Mouse (Mus musculus) embryonic facial prominence, embryonic 14.5 days (tissue): ENCODE measurements around the gene Hsdl2. TPM values are rescaled to one million over a fixed set of nuclear protein-coding genes. Genes with fewer than 3 reads are reported as not detected.

Experiments used
- ATAC-seq: fragments of 200-750 bp; cut with Nextera tagmentation; 2 replicates; pipeline ENCODE4 v1.8.0; 2017; ENCODE audit warnings: low read depth, moderate number of reproducible peaks, moderate TSS enrichment
- DNase-seq: peaks from one replicate; pipeline ENCODE4 v3.0.0-alpha.2; 2015; ENCODE audit warnings: low spot score
- H3K27ac ChIP-seq: fragments of 300-500 bp; sonication (generic); replicated peaks from 2 replicates; pipeline ENCODE4 v1.5.1; 2014; ENCODE audit warnings: low read depth, mild to moderate bottlenecking, low read length, moderate library complexity
- H3K27me3 ChIP-seq: fragments of 300-500 bp; sonication (generic); replicated peaks from 2 replicates; pipeline ENCODE4 v1.6.1; 2014; ENCODE audit warnings: low read length; ENCODE audit not compliant: control insufficient read depth, insufficient read depth
- H3K36me3 ChIP-seq: fragments of 300-500 bp; sonication (generic); 2 replicates; pipeline ENCODE4 v1.6.1; 2014; ENCODE audit warnings: low read length, mixed read lengths; ENCODE audit not compliant: control insufficient read depth, insufficient read depth
- H3K4me1 ChIP-seq: fragments of 300-500 bp; sonication (generic); 2 replicates; pipeline ENCODE4 v1.6.1; 2014; ENCODE audit warnings: antibody characterized with exemption, low read length; ENCODE audit not compliant: control insufficient read depth, insufficient read depth
- H3K4me2 ChIP-seq: fragments of 300-500 bp; sonication (generic); 2 replicates; pipeline ENCODE4 v1.6.1; 2014; ENCODE audit warnings: low read depth, mild to moderate bottlenecking, low read length, moderate library complexity, mixed read lengths
- H3K4me3 ChIP-seq: fragments of 300-500 bp; sonication (generic); 2 replicates; pipeline ENCODE4 v1.5.1; 2014; ENCODE audit warnings: low read depth, mild to moderate bottlenecking, low read length
- H3K9ac ChIP-seq: fragments of 300-500 bp; sonication (generic); 2 replicates; pipeline ENCODE4 v1.6.1; 2014; ENCODE audit warnings: low read depth, mild to moderate bottlenecking, low read length, moderate library complexity, mixed read lengths
- H3K9me3 ChIP-seq: fragments of 300-500 bp; sonication (generic); 2 replicates; pipeline ENCODE4 v1.6.1; 2016; ENCODE audit warnings: low read length; ENCODE audit not compliant: control insufficient read depth
- WGBS: fragments of 180-500 bp; shearing (Covaris S2); extraction: QIAGEN DNeasy Blood & Tissue Kit; methylation state at CpG from one replicate; pipeline ENCODE4 v1.1.7; 2014; 5-methylcytosine and 5-hydroxymethylcytosine counted together
- polyA plus RNA-seq: library from polyadenylated mRNA; unstranded; fragments of >200 nt; fragmentation: Nextera tagmentation; extraction: Ambion mirVana; gene quantifications from 2 replicates; pipeline ENCODE4 v1.2.1, GENCODE M21; 2014

Hsdl2 gene
- polyA plus RNA-seq, 1 experiment from 2014 or later, result 23.1 TPM

DNA sequence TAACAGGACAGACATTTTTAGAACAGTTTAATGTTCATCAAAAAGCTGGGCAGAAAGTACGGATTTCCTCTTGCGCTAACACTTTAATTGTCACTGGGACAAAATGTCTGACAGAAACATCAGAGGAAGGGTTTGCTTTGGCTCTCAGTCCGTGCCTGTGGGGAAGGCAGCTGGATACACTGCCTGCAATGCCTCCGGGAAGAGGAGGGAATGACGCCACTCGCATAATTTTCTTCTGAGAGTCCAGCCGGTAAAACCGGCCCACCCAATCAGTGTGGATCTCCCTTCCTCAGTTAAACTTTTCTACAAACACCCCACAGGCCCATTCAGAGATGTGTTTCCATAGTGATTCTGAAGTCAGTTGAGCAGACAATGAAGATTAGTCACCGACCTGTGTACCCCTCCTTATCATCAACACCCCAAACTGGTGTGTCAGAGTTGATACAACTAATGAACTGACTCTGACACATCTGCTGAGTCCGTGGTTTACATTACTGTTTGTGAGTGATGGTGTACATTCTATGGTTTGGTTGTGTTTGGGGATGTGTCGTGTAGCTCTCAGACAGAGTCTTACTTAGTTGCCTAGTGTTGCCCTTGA, 8.7 kb upstream of the Hsdl2 start:
- 83% methylated on average over 11 of the region's 11 CpGs for WGBS
- H3K4me1 ChIP-seq, result no peaks in the 10 kb centered on the region
- no peaks in the 10 kb centered on the region for H3K27me3 ChIP-seq
- H3K27ac ChIP-seq, result no peak overlapping the region
- no peaks in the 10 kb centered on the region for H3K36me3 ChIP-seq
- no peak for DNase-seq
- H3K9me3 ChIP-seq, result no peaks in the 10 kb centered on the region
- no peak overlapping the region for H3K4me2 ChIP-seq
- H3K4me3 ChIP-seq, result no peak overlapping the region
- H3K9ac ChIP-seq, result no peak overlapping the region
- no peak for ATAC-seq

DNA sequence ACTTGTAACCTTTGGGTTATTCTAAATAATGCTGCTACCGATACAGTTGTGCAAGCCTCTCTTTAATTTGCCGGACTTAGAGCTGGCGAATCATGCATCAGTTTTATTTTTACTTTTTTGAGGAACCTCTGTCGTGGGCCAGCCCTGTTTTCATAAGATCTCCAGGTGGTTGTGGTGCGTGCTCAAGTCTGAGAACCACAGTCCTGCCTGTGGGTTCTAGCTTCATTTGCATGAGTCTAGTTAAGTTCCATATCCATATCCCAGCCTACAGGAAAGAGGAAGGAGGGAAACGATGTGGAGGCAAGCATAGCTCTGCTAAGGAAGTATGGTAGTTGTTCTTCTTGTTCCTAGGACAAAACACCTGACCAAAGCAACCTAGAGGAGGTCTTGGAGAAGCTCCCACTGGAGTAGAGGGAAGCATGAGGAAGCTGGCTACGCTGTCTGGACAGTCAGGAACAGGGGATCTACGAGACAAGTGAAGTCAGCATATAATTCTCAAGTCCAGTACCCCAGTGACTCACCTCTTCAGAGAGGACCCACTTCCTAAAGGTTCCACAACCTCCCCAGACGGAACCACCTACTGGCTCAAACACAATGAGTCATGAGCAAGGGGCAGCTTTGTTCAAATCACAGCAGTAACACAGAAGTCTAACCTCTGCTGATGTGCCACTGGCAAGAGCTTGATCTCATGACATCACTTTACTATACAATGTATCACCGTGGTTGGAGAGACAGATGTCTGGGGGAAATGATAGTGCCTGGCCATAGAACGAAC, 6.0 kb upstream of the Hsdl2 start:
- Histone ChIP-seq H3K9ac (no peak overlapping the region), H3K4me2 (no peak overlapping the region), H3K9me3 (no peaks in the 10 kb centered on the region), H3K27ac (no peak overlapping the region), H3K4me3 (no peak overlapping the region), H3K4me1 (no peaks in the 10 kb centered on the region), H3K27me3 (no peaks in the 10 kb centered on the region), H3K36me3 (no peaks in the 10 kb centered on the region)
- ATAC-seq, result no peak
- 82% methylated on average over 11 of the region's 11 CpGs for whole genome bisulfite sequencing
- no peak for DNase-seq

DNA sequence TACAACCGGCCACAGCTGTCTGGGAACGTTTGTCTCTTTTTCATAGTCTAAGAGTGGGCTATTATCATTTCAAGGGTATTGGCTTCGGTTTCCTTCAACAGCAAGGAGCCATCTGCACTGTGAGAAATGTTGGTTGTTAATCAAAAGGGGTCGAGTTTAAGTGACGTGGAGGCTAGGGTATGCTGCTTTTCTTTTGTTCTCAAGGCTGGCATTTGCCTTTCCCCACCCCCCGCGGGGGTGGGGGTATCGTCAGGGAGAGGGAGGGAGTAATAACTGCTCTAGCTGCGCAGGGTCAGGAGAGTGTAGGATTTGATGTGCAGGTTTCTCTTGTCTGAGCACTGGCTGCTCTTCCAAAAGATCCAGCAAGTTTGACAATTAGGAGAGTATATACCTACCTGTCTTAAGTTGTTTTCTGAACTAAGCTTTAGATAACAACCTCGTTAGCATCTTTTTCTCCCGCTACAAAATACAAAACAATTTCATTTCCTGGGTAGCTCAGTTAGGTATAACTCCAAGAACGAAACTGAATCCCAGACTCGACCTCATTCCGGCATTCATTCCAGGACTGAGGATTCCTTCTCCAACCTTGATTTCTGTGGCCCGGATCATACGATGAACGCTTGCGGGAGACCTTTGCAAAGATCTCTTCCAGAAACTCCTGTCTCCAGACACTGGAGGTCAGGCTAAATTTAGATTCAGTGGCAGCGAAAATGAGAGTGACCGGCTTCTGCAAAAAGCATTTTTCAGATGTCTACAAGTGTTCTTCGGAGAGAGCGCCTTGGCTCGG, 675 bp upstream of the Hsdl2 start:
- peak overlapping the region; percentile 90 for H3K27ac ChIP-seq
- H3K4me1 ChIP-seq, result no peaks in the 10 kb centered on the region
- H3K4me3 ChIP-seq, result peak overlapping the region; percentile 78
- DNase-seq, result peak; percentile 79
- H3K9ac ChIP-seq, result peak overlapping the region; percentile 77
- H3K9me3 ChIP-seq, result no peaks in the 10 kb centered on the region
- no peaks in the 10 kb centered on the region for H3K27me3 ChIP-seq
- no peaks in the 10 kb centered on the region for H3K36me3 ChIP-seq
- peak; percentile 60 for ATAC-seq
- under 1% methylated on average over 23 of the region's 23 CpGs for WGBS
- peak overlapping the region; percentile 74 for H3K4me2 ChIP-seq

DNA sequence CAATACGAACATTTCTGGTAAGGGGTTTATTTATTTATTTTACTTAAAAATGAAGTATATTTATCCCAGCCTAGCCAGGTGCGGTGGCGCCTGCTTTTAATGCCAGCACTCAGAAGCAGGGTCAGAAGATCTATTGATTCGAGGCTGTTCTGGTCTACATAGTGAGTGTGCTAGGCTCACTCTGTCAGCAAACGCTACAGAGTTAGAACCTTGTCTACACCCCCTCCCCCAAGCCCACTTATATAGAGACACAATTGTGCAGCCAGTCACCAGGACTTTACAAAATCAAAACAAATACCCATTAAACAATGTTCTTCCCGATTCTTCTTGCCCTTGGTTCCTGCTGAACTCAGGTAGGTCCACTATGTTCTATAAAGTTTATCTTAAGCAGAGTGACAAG, 823 bp downstream of the Hsdl2 start:
- Histone ChIP-seq H3K36me3 (no peaks in the 10 kb centered on the region), H3K9ac (peak overlapping the region; percentile 77), H3K27me3 (no peaks in the 10 kb centered on the region), H3K4me3 (peak overlapping the region; percentile 78), H3K9me3 (no peaks in the 10 kb centered on the region), H3K4me1 (no peaks in the 10 kb centered on the region), H3K4me2 (peak overlapping the region; percentile 74), H3K27ac (no peak overlapping the region)
- no peak for DNase-seq
- no peak for ATAC-seq
- WGBS, result 18% methylated on average over 6 of the region's 6 CpGs

DNA sequence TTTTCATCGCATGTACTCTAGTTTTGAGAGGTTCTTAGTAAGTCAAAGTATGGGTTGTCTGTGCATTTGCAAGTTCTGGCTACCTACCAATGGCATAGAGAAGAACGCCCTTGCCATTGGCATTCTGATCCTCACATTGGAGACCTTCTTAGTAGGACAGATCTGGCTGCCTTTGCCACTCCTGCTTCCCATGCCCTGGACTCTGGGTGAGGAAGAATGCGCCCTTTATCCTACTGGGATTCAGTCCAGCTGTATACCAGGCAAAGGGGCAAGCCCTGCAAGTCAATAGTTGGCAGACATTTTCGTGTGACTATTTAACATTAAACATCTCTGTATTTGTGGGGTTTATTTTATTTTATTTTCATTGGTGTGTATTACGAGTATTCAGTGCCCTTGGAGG, 3.7 kb downstream of the Hsdl2 start:
- Histone ChIP-seq H3K4me1 (no peaks in the 10 kb centered on the region), H3K27ac (no peak overlapping the region), H3K27me3 (no peaks in the 10 kb centered on the region), H3K4me3 (no peak overlapping the region), H3K36me3 (no peaks in the 10 kb centered on the region), H3K9me3 (no peaks in the 10 kb centered on the region), H3K9ac (no peak overlapping the region), H3K4me2 (no peak overlapping the region)
- DNase-seq (no peak), ATAC-seq (no peak)
- 80% methylated on average over 5 of the region's 5 CpGs for WGBS

DNA sequence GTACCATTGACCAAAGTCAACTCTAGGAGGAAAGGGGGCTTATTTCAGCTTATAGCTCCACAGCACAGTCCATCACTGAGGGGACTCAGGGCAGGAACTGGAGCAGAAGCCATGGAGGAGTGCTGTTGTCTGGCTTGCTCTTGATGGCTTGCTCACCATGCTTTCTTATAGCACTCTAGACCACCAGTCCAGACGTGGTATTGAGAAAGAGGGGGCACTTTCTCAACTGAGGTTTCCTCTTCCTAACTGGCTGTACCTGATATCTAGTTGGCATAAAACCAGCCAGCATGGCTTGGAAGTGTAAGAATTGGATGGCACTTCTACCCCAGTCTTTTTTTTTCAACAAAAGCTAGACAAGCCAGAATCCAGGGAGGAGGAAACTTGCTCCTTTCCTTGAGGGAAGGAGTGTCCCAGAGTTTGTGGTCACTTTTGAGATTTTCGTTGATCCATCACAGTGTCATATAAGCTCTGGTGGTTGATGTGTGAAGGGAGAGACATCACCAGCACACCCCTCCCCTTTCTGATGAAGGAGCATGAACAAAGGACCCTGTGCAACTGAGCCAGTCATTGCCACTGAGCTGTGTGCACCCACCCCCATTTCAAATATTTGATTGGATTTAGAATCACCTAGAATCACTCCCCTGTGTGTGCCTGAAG, 6.0 kb downstream of the Hsdl2 start:
- H3K27me3 ChIP-seq, result no peaks in the 10 kb centered on the region
- 71% methylated on average over 2 of the region's 2 CpGs for WGBS
- no peak for ATAC-seq

DNA sequence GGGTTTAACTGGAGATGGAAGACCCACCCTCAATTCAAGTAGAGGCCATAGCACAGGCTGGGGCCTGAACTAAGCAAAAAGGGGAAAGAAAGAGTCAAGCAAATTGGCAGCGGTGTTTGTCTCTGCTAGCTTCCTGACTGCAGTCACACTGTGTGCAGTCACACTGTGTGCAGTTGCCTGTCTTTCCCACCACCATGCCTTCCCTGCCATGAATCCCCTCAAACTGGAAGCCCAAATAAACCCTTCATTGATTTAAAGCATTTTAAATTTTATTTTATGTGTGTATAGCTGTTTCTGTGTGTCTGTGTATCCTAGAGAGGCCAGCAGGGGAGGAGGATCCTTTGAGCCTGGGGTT, 6.5 kb downstream of the Hsdl2 start:
- Histone ChIP-seq H3K9me3 (no peaks in the 10 kb centered on the region), H3K27ac (no peak overlapping the region), H3K9ac (no peak overlapping the region), H3K36me3 (no peaks in the 10 kb centered on the region), H3K27me3 (no peaks in the 10 kb centered on the region), H3K4me2 (no peak overlapping the region), H3K4me1 (no peaks in the 10 kb centered on the region), H3K4me3 (no peak overlapping the region)
- ATAC-seq (no peak), DNase-seq (no peak)
- 94% methylated on average over 1 of the region's 1 CpGs for WGBS

More for the DNA sequence above, 6.0 kb downstream of the Hsdl2 start:
- Histone ChIP-seq H3K9me3 (no peaks in the 10 kb centered on the region), H3K36me3 (no peaks in the 10 kb centered on the region), H3K9ac (no peak overlapping the region), H3K4me3 (no peak overlapping the region), H3K27ac (no peak overlapping the region), H3K4me2 (no peak overlapping the region), H3K4me1 (no peaks in the 10 kb centered on the region)
- DNase-seq, result no peak

DNA sequence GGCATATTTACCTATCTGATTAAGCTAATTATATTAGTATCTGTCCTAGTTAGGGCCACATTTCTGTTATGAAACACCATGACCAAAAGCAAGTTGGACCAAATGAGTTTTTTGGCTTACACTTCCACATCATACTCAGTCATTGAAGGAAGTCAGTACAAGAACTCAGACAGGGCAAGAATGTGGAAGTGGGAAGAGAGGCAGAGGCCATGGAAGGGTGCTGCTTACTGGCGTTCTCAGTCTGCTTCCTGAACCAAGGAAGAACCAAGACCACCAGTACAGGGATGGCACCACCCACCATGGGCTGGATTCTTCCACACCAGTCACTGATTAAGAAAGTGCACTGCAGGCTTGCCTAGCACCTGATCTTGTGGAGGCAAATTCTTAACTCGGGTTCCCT, 13.3 kb downstream of the Hsdl2 start:
- H3K27me3 ChIP-seq, result no peaks in the 10 kb centered on the region
- H3K9me3 ChIP-seq, result no peaks in the 10 kb centered on the region
- no peak overlapping the region for H3K9ac ChIP-seq
- H3K36me3 ChIP-seq, result peaks cover 7% of the 10 kb centered on the region; the same call in 1 of the 2 replicates
- DNase-seq, result no peak
- no peaks in the 10 kb centered on the region for H3K4me1 ChIP-seq
- H3K4me2 ChIP-seq, result no peak overlapping the region
- H3K27ac ChIP-seq, result no peak overlapping the region
- H3K4me3 ChIP-seq, result no peak overlapping the region
- ATAC-seq, result no peak
- WGBS, result 61% methylated on average over 2 of the region's 2 CpGs
